Mouse (Mus musculus): ENCODE data around the gene Rab17. TPM values are rescaled to one million over a fixed set of nuclear protein-coding genes. Genes with fewer than 3 reads are reported as not detected.

The Rab17 gene
- polyA plus RNA-seq, 1 experiment from 2014 or later, result 5.0 TPM

- WGBS, result 29% methylated on average over 7 of the region's 7 CpGs
- ATAC-seq (replicated peaks; ENCODE audit: low FRiP score), result peak; percentile 43; the same call in 1 of the 2 replicates
These were observed 13.0 kb downstream of the Rab17 start for GRCm38 (mm10) chr1:90956245-90957096.

GRCm38 (mm10) chr1:90953688-90954087 lies 15.8 kb downstream of the Rab17 start:
- Histone ChIP-seq H3K36me3 (ENCODE audit: control insufficient read depth, insufficient read depth, low read length) (no peaks in the 10 kb centered on the region), H3K4me2 (no peak overlapping the region), H3K9ac (ENCODE audit: low read depth, low read length) (no peak overlapping the region), H3K27me3 (replicated peaks; ENCODE audit: control insufficient read depth, insufficient read depth, low read length) (peaks cover 2% of the 10 kb centered on the region; the same call in 1 of the 2 replicates), H3K27ac (ENCODE audit: low read depth, low read length) (no peak overlapping the region), H3K4me3 (ENCODE audit: low read depth, low read length) (no peak overlapping the region), H3K4me1 (replicated peaks; ENCODE audit: control insufficient read depth, insufficient read depth, low read length) (no peaks in the 10 kb centered on the region), H3K9me3 (ENCODE audit: control insufficient read depth, low read length) (no peaks in the 10 kb centered on the region)
- no peak for ATAC-seq (replicated peaks; ENCODE audit: low FRiP score)
- no peak for DNase-seq (ENCODE audit: low spot score)
- 70% methylated on average over 11 of the region's 11 CpGs for WGBS

More at GRCm38 (mm10) chr1:90956245-90957096, 13.0 kb downstream of the Rab17 start:
- Histone ChIP-seq H3K9ac (ENCODE audit: low read depth, low read length) (no peak overlapping the region), H3K4me2 (no peak overlapping the region), H3K4me3 (ENCODE audit: low read depth, low read length) (no peak overlapping the region), H3K4me1 (replicated peaks; ENCODE audit: control insufficient read depth, insufficient read depth, low read length) (no peaks in the 10 kb centered on the region), H3K36me3 (ENCODE audit: control insufficient read depth, insufficient read depth, low read length) (no peaks in the 10 kb centered on the region), H3K9me3 (ENCODE audit: control insufficient read depth, low read length) (no peaks in the 10 kb centered on the region), H3K27ac (ENCODE audit: low read depth, low read length) (no peak overlapping the region), H3K27me3 (replicated peaks; ENCODE audit: control insufficient read depth, insufficient read depth, low read length) (peaks cover 2% of the 10 kb centered on the region; the same call in 1 of the 2 replicates)
- DNase-seq (ENCODE audit: low spot score), result peak; percentile 48

- H3K4me2 ChIP-seq, result no peak within 1 kb of the TSS
- H3K4me3 ChIP-seq (ENCODE audit: low read depth, low read length), result no peak within 1 kb of the TSS
- H3K9ac ChIP-seq (ENCODE audit: low read depth, low read length), result no peak within 1 kb of the TSS
- no peaks in the 10 kb centered on the region for H3K4me1 ChIP-seq (replicated peaks; ENCODE audit: control insufficient read depth, insufficient read depth, low read length)
- no peaks in the 10 kb centered on the region for H3K9me3 ChIP-seq (ENCODE audit: control insufficient read depth, low read length)
- no peaks in the 10 kb centered on the region for H3K36me3 ChIP-seq (ENCODE audit: control insufficient read depth, insufficient read depth, low read length)
- 81% methylated on average over 8 of the region's 8 CpGs for WGBS
- 0 out of 2 replicates have a peak, but pooled peaks cover 2% of the 10 kb centered on the region for H3K27me3 ChIP-seq (replicated peaks; ENCODE audit: control insufficient read depth, insufficient read depth, low read length)
- DNase-seq (ENCODE audit: low spot score), result no peak
- no peak for ATAC-seq (replicated peaks; ENCODE audit: low FRiP score)
- no peak within 1 kb of the TSS for H3K27ac ChIP-seq (ENCODE audit: low read depth, low read length)
These were observed 16.7 kb downstream of the Rab17 start, which contains the start of gene Prlh for GRCm38 (mm10) chr1:90952808-90953207. Prlh (plus strand) TSS chr1:90953108.

- WGBS, result 60% methylated on average over 7 of the region's 7 CpGs
- H3K27me3 ChIP-seq (replicated peaks; ENCODE audit: control insufficient read depth, insufficient read depth, low read length), result 0 out of 2 replicates have a peak, but pooled peaks cover 2% of the 10 kb centered on the region
- ATAC-seq (replicated peaks; ENCODE audit: low FRiP score) (peak; percentile 62; the same call in 1 of the 2 replicates), DNase-seq (ENCODE audit: low spot score) (no peak)
- H3K4me1 ChIP-seq (replicated peaks; ENCODE audit: control insufficient read depth, insufficient read depth, low read length), result no peaks in the 10 kb centered on the region
- H3K9ac ChIP-seq (ENCODE audit: low read depth, low read length), result no peak overlapping the region
- no peak overlapping the region for H3K4me2 ChIP-seq
- no peak overlapping the region for H3K27ac ChIP-seq (ENCODE audit: low read depth, low read length)
- no peaks in the 10 kb centered on the region for H3K9me3 ChIP-seq (ENCODE audit: control insufficient read depth, low read length)
- H3K4me3 ChIP-seq (ENCODE audit: low read depth, low read length), result no peak overlapping the region
- H3K36me3 ChIP-seq (ENCODE audit: control insufficient read depth, insufficient read depth, low read length), result no peaks in the 10 kb centered on the region
These were observed 17.8 kb downstream of the Rab17 start for GRCm38 (mm10) chr1:90951670-90952069.

- no peak for DNase-seq (ENCODE audit: low spot score)
- H3K4me2 ChIP-seq, result no peak overlapping the region
- H3K9ac ChIP-seq (ENCODE audit: low read depth, low read length), result no peak overlapping the region
- H3K27ac ChIP-seq (ENCODE audit: low read depth, low read length), result no peak overlapping the region
- no peaks in the 10 kb centered on the region for H3K4me1 ChIP-seq (replicated peaks; ENCODE audit: control insufficient read depth, insufficient read depth, low read length)
- no peaks in the 10 kb centered on the region for H3K9me3 ChIP-seq (ENCODE audit: control insufficient read depth, low read length)
- 35% methylated on average over 9 of the region's 9 CpGs for WGBS
- no peaks in the 10 kb centered on the region for H3K36me3 ChIP-seq (ENCODE audit: control insufficient read depth, insufficient read depth, low read length)
- ATAC-seq (replicated peaks; ENCODE audit: low FRiP score), result no peak
- H3K4me3 ChIP-seq (ENCODE audit: low read depth, low read length), result no peak overlapping the region
- 0 out of 2 replicates have a peak, but pooled peaks cover 2% of the 10 kb centered on the region for H3K27me3 ChIP-seq (replicated peaks; ENCODE audit: control insufficient read depth, insufficient read depth, low read length)
These were observed 20.2 kb downstream of the Rab17 start for GRCm38 (mm10) chr1:90949309-90949708.

- Histone ChIP-seq H3K4me3 (ENCODE audit: low read depth, low read length) (no peak overlapping the region), H3K4me2 (no peak overlapping the region), H3K9ac (ENCODE audit: low read depth, low read length) (no peak overlapping the region), H3K27ac (ENCODE audit: low read depth, low read length) (no peak overlapping the region), H3K4me1 (replicated peaks; ENCODE audit: control insufficient read depth, insufficient read depth, low read length) (no peaks in the 10 kb centered on the region), H3K9me3 (ENCODE audit: control insufficient read depth, low read length) (no peaks in the 10 kb centered on the region), H3K27me3 (replicated peaks; ENCODE audit: control insufficient read depth, insufficient read depth, low read length) (no peaks in the 10 kb centered on the region; the same call in 1 of the 2 replicates), H3K36me3 (ENCODE audit: control insufficient read depth, insufficient read depth, low read length) (no peaks in the 10 kb centered on the region)
- ATAC-seq (replicated peaks; ENCODE audit: low FRiP score) (peak; percentile 86), DNase-seq (ENCODE audit: low spot score) (no peak)
- 64% methylated on average over 2 of the region's 2 CpGs for WGBS
These were observed 22.2 kb downstream of the Rab17 start for GRCm38 (mm10) chr1:90947252-90947651.

GRCm38 (mm10) chr1:90945171-90945570 lies 24.3 kb downstream of the Rab17 start:
- no peak overlapping the region for H3K4me3 ChIP-seq (ENCODE audit: low read depth, low read length)
- no peaks in the 10 kb centered on the region; the same call in 1 of the 2 replicates for H3K27me3 ChIP-seq (replicated peaks; ENCODE audit: control insufficient read depth, insufficient read depth, low read length)
- H3K9me3 ChIP-seq (ENCODE audit: control insufficient read depth, low read length), result no peaks in the 10 kb centered on the region
- DNase-seq (ENCODE audit: low spot score) (no peak), ATAC-seq (replicated peaks; ENCODE audit: low FRiP score) (no peak; the same call in 1 of the 2 replicates)
- no peak overlapping the region for H3K27ac ChIP-seq (ENCODE audit: low read depth, low read length)
- H3K4me1 ChIP-seq (replicated peaks; ENCODE audit: control insufficient read depth, insufficient read depth, low read length), result no peaks in the 10 kb centered on the region
- no peak overlapping the region for H3K4me2 ChIP-seq
- H3K9ac ChIP-seq (ENCODE audit: low read depth, low read length), result no peak overlapping the region
- WGBS, result 56% methylated on average over 10 of the region's 10 CpGs
- no peaks in the 10 kb centered on the region for H3K36me3 ChIP-seq (ENCODE audit: control insufficient read depth, insufficient read depth, low read length)

- 66% methylated on average over 4 of the region's 4 CpGs for WGBS
These were observed 29.5 kb downstream of the Rab17 start for GRCm38 (mm10) chr1:90939980-90940379.

More at GRCm38 (mm10) chr1:90939980-90940379, 29.5 kb downstream of the Rab17 start:
- H3K27me3 ChIP-seq (replicated peaks; ENCODE audit: control insufficient read depth, insufficient read depth, low read length), result no peaks in the 10 kb centered on the region; the same call in 1 of the 2 replicates
- no peaks in the 10 kb centered on the region for H3K36me3 ChIP-seq (ENCODE audit: control insufficient read depth, insufficient read depth, low read length)
- no peak overlapping the region for H3K27ac ChIP-seq (ENCODE audit: low read depth, low read length)
- H3K9ac ChIP-seq (ENCODE audit: low read depth, low read length), result no peak overlapping the region
- no peak overlapping the region for H3K4me3 ChIP-seq (ENCODE audit: low read depth, low read length)
- H3K4me1 ChIP-seq (replicated peaks; ENCODE audit: control insufficient read depth, insufficient read depth, low read length), result no peaks in the 10 kb centered on the region
- no peak for DNase-seq (ENCODE audit: low spot score)
- no peak overlapping the region for H3K4me2 ChIP-seq
- no peak for ATAC-seq (replicated peaks; ENCODE audit: low FRiP score)
- H3K9me3 ChIP-seq (ENCODE audit: control insufficient read depth, low read length), result no peaks in the 10 kb centered on the region

Measured in liver, embryonic 11.5 days (tissue).